Mouse (Mus musculus): ENCODE results near the gene Cdc5l.

The Cdc5l gene

DNA sequence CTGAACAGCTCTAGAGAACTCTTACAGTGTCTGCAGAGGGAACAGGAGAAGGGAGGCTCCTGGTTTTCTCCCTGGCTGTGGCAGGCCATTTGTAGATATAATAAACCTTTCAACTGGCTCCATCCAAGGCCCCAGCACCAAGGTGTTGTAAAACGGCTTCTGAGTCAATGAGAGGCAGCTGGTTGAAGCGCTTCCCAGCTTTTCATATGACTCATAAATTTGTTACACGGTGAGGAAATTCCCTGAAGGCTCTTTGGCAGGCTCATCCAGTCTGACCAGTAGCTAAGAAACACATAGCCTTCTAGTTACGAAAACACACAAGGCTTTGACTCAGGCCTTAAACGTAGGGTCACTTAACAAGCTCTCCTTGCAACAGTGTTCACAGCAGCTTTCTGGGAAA lies 74.1 kb downstream of the Cdc5l start:
- DNase-seq, result peak; percentile 41

DNA sequence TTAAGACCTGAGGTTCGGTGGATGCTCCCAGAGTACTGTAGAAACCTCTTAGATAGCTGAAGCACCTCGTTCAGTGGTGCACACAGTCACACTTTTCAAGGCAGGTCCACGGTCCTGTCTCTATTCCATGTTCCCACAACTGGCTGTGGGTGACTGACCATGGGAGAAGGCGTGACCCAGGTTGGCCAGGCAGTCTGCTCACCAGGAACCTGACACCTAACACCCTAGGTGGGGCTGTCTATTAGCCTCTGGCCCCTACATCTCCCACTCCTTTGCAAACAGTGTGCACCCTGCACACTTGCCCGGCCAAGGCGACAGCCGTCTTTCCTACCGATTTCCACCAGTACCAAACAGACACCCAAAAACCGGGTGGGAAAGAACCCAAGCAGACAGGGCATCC lies 77.1 kb downstream of the Cdc5l start:
- no peak for DNase-seq

DNA sequence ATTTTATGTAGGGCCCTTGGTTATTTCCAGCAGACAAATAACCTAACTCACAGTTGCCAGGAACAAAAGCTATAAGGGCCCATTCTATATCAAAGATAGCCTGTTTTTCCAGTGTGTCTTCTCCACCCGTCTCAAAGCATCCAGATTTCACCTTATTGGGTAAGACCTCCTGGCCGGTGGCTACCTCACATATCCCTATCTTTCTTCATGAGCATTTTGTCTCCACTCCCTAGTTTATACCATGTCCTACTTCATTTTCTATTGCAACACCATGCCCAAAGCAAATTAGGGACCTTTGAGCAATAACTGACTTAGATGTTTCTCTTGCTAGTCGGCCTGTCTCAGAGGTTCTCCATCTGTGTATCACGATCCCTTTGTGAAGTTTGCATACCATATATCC lies 85.6 kb downstream of the Cdc5l start:
- no peak for DNase-seq

Data from right cerebral cortex, adult 18-20 months (tissue).